Mouse (Mus musculus) cortical plate, adult 2 months (tissue): Measurements from ENCODE around the gene Cds1. TPM values are rescaled to one million over a fixed set of nuclear protein-coding genes. Genes with fewer than 3 reads are reported as not detected.

Experiments used
- H3K27ac ChIP-seq: fragments of 200-500 bp; 2 replicates; pipeline ENCODE4 v1.5.1; 2012; ENCODE audit warnings: low read length, control low read depth, inconsistent platforms; ENCODE audit not compliant: insufficient read depth
- H3K4me1 ChIP-seq: fragments of 200-500 bp; 2 replicates; pipeline ENCODE4 v1.6.1; 2011; ENCODE audit warnings: low read length; ENCODE audit not compliant: control insufficient read depth, insufficient read depth
- H3K4me3 ChIP-seq: fragments of 200-500 bp; 2 replicates; pipeline ENCODE4 v1.5.1; 2011; ENCODE audit warnings: mild to moderate bottlenecking, low read length, control low read depth; ENCODE audit not compliant: insufficient read depth
- CTCF ChIP-seq: fragments of 200-500 bp; IDR thresholded peaks from 2 replicates; pipeline ENCODE4 v1.5.1; 2011; ENCODE audit warnings: mild to moderate bottlenecking, control low read depth, low read length; ENCODE audit not compliant: insufficient read depth; ENCODE audit errors: extremely low read depth
- POLR2A ChIP-seq: fragments of 200-500 bp; IDR thresholded peaks from 2 replicates; pipeline ENCODE4 v1.6.1; 2011; ENCODE audit warnings: mild to moderate bottlenecking, low read length, control low read depth; ENCODE audit not compliant: insufficient read depth; ENCODE audit errors: extremely low read depth
- polyA plus RNA-seq: library from polyadenylated mRNA; depleted of rRNA; stranded (reverse); fragments of >200 nt; gene quantifications from 2 replicates; pipeline ENCODE4 v1.2.3, GENCODE M21; 2012; rRNA removed

Cds1 gene
- polyA plus RNA-seq = 74.6 and 77.6 TPM in 2 replicates

GRCm38 (mm10) chr5:101764554-101765347, at the start of gene Cds1:
Gene Cds1, plus strand, starts transcription at chr5:101765130.
- H3K4me1 ChIP-seq = peaks cover 3% of the 10 kb centered on the region; the same call in 1 of the 2 replicates
- peak within 1 kb of the TSS; percentile 79 for H3K4me3 ChIP-seq
- 0 out of 2 replicates have a peak, but pooled peaks have one; percentile 41 for TF ChIP-seq POLR2A
- TF ChIP-seq CTCF = no peak
- H3K27ac ChIP-seq = peak within 1 kb of the TSS; percentile 61; the same call in 1 of the 2 replicates

- TF ChIP-seq CTCF = no peak
- TF ChIP-seq POLR2A = no peak
- H3K4me3 ChIP-seq = no peak overlapping the region
- no peak overlapping the region for H3K27ac ChIP-seq
- H3K4me1 ChIP-seq = no peaks in the 10 kb centered on the region
Measured at GRCm38 (mm10) chr5:101724216-101724615, 40.7 kb upstream of the Cds1 start.

GRCm38 (mm10) chr5:101724756-101725155, 40.2 kb upstream of the Cds1 start:
- Histone ChIP-seq H3K4me3 (no peak overlapping the region), H3K4me1 (no peaks in the 10 kb centered on the region), H3K27ac (no peak overlapping the region)
- no peak for TF ChIP-seq POLR2A
- TF ChIP-seq CTCF = no peak

GRCm38 (mm10) chr5:101725703-101726102, 39.2 kb upstream of the Cds1 start:
- Histone ChIP-seq H3K4me3 (no peak overlapping the region), H3K4me1 (no peaks in the 10 kb centered on the region), H3K27ac (no peak overlapping the region)
- TF ChIP-seq POLR2A (no peak), CTCF (no peak)

GRCm38 (mm10) chr5:101726371-101726770, 38.6 kb upstream of the Cds1 start:
- no peak overlapping the region for H3K27ac ChIP-seq
- H3K4me3 ChIP-seq = no peak overlapping the region
- H3K4me1 ChIP-seq = no peaks in the 10 kb centered on the region
- TF ChIP-seq POLR2A = no peak

GRCm38 (mm10) chr5:101728304-101728905, 36.5 kb upstream of the Cds1 start:
- H3K4me3 ChIP-seq = no peak overlapping the region
- H3K4me1 ChIP-seq = no peaks in the 10 kb centered on the region
- H3K27ac ChIP-seq = no peak overlapping the region
- TF ChIP-seq CTCF (no peak), POLR2A (no peak)

GRCm38 (mm10) chr5:101737341-101737740, 27.6 kb upstream of the Cds1 start:
- no peak overlapping the region for H3K27ac ChIP-seq
- TF ChIP-seq CTCF (no peak), POLR2A (no peak)

GRCm38 (mm10) chr5:101740471-101741223, 24.3 kb upstream of the Cds1 start:
- peaks cover 4% of the 10 kb centered on the region for H3K4me1 ChIP-seq
- no peak overlapping the region for H3K4me3 ChIP-seq
- no peak overlapping the region for H3K27ac ChIP-seq
- no peak for TF ChIP-seq POLR2A
- no peak for TF ChIP-seq CTCF

More at GRCm38 (mm10) chr5:101737341-101737740, 27.6 kb upstream of the Cds1 start:
- Histone ChIP-seq H3K4me1 (peaks cover 4% of the 10 kb centered on the region), H3K4me3 (no peak overlapping the region)

GRCm38 (mm10) chr5:101741224-101741591, 23.7 kb upstream of the Cds1 start:
- Histone ChIP-seq H3K4me3 (no peak overlapping the region), H3K4me1 (peaks cover 4% of the 10 kb centered on the region), H3K27ac (no peak overlapping the region)
- TF ChIP-seq CTCF (no peak), POLR2A (no peak)
